Mouse (Mus musculus) myocyte (in vitro differentiated cells): Measurements from ENCODE around the gene Sf3a1.

Source experiments
- CEBPB ChIP-seq: IDR thresholded peaks from 2 replicates; pipeline ENCODE4 v1.6.1; 2011; ENCODE audit warnings: mild to moderate bottlenecking, moderate library complexity; ENCODE audit not compliant: poor library complexity, insufficient read depth, severe bottlenecking
- E2F4 ChIP-seq: IDR thresholded peaks from one replicate; pipeline ENCODE4 v1.6.1; 2011; ENCODE audit warnings: mild to moderate bottlenecking, control low read depth, moderate library complexity; ENCODE audit not compliant: insufficient read depth
- MAX ChIP-seq: IDR thresholded peaks from one replicate; pipeline ENCODE4 v1.6.1; 2011; ENCODE audit warnings: low read depth, mild to moderate bottlenecking, control low read depth
- MYOD1 ChIP-seq, 3 experiments: IDR thresholded peaks; one replicate each; pipeline ENCODE4 v1.6.1; 2011; ENCODE audit warnings: control low read depth in 2 of 3, low read depth in 2 of 3, mild to moderate bottlenecking in 2 of 3, moderate library complexity in 1 of 3; ENCODE audit not compliant: insufficient read length in 2 of 3, control insufficient read depth in 1 of 3
- MYOG ChIP-seq, 3 experiments: IDR thresholded peaks; one replicate each; pipeline ENCODE4 v1.6.1; 2011; ENCODE audit warnings: control low read depth in 2 of 3, low read depth in 2 of 3, mild to moderate bottlenecking in 2 of 3; ENCODE audit not compliant: insufficient read length in 2 of 3, control insufficient read depth in 1 of 3, insufficient read depth in 1 of 3
- POLR2A ChIP-seq: IDR thresholded peaks from one replicate; pipeline ENCODE4 v1.6.1; 2011; ENCODE audit warnings: low read depth, mild to moderate bottlenecking, control low read depth, moderate library complexity; ENCODE audit not compliant: insufficient read length
- POLR2AphosphoS2 ChIP-seq: IDR thresholded peaks from one replicate; pipeline ENCODE4 v1.6.1; 2011; ENCODE audit warnings: low read depth, control low read depth; ENCODE audit not compliant: insufficient read length
- SRF ChIP-seq: IDR thresholded peaks from one replicate; pipeline ENCODE4 v1.6.1; 2011; ENCODE audit warnings: low read depth; ENCODE audit not compliant: control insufficient read depth, insufficient read length
- TCF12 ChIP-seq: IDR thresholded peaks from one replicate; pipeline ENCODE4 v1.6.1; 2011; ENCODE audit warnings: mild to moderate bottlenecking, control low read depth; ENCODE audit not compliant: poor library complexity, insufficient read depth, severe bottlenecking
- TCF3 ChIP-seq: IDR thresholded peaks from one replicate; pipeline ENCODE4 v1.6.1; 2011; ENCODE audit warnings: low read depth, control low read depth; ENCODE audit not compliant: insufficient read length
- USF1 ChIP-seq: IDR thresholded peaks from one replicate; pipeline ENCODE4 v1.6.1; 2011; ENCODE audit warnings: low read depth, mild to moderate bottlenecking, control low read depth, moderate library complexity

DNA sequence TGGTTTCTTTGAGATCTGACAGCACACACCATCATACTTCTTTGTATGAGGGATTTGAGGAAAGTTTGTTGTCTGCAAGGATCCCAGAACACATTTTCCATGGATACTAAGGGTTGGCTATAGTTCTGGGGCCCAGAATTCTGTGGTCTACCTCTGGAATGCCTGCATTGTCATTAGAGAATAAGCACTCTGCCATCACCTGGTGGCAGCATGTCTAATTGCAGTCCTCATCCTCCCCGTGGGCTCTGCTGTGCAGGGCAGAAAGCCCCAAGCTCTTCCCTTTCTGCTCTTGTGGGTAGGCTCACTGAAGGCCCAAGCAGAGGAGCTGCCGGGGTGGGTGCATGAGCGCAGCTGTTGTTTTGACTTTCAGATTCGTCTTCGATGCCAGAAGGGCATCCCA is 49.4 kb downstream of the Sf3a1 start:
- TF ChIP-seq TCF3 (no peak), POLR2A (no peak), MYOD1 (IDR thresholded peaks at IDR 0.05; ENCODE audit: control insufficient read depth in 1 of 3, insufficient read length in 2 of 3, low read depth in 2 of 3) (no peak), TCF12 (no peak), MAX (no peak), POLR2AphosphoS2 (no peak), USF1 (no peak), E2F4 (no peak), SRF (no peak), CEBPB (no peak), MYOG (IDR thresholded peaks at IDR 0.05; ENCODE audit: control insufficient read depth in 1 of 3, insufficient read depth in 1 of 3, insufficient read length in 2 of 3, low read depth in 2 of 3) (no peak)
